Mouse (Mus musculus) CD4-positive naive resting alpha-beta T cell, adult 57 days (primary cell): ENCODE results near the gene Olfr248. TPM values are rescaled to one million over a fixed set of nuclear protein-coding genes. Genes with fewer than 3 reads are reported as not detected.

Experiments used
- total RNA-seq: library from RNA; stranded (reverse); gene quantifications from one replicate; pipeline ENCODE4 v1.2.4, GENCODE M21; 2023

Olfr248 gene
- total RNA-seq: not detected

GRCm38 (mm10) chr1:174390746-174391145 is at the start of gene Olfr248:
Gene Olfr248 (plus strand): TSS chr1:174391046.

GRCm38 (mm10) chr1:174364882-174365451 is 25.9 kb upstream of the Olfr248 start, which contains the start of gene Olfr417:
Gene Olfr417 (plus strand): TSS chr1:174365122.

GRCm38 (mm10) chr1:174423764-174424163 is 32.9 kb downstream of the Olfr248 start, which contains the start of gene Olfr414:
Gene Olfr414 (plus strand): TSS chr1:174424064.

Other genes with a start within 250 kb of the Olfr248 start
- gene Olfr420, start 235.4 kb upstream of the Olfr248 start, total RNA-seq: not detected
- 0.21 TPM for gene Spta1, start 218.3 kb upstream of the Olfr248 start, total RNA-seq
- not detected for gene Olfr419, start 139.0 kb upstream of the Olfr248 start, total RNA-seq
- not detected for gene Mptx1, start 60.5 kb upstream of the Olfr248 start, total RNA-seq
- gene Olfr417, start 25.9 kb upstream of the Olfr248 start, total RNA-seq: not detected
- not detected for gene Olfr414, start 33.0 kb downstream of the Olfr248 start, total RNA-seq
- not detected for gene Olfr220, start 51.0 kb downstream of the Olfr248 start, total RNA-seq
- not detected for gene Fmn2, start 110.8 kb downstream of the Olfr248 start, total RNA-seq